Mouse (Mus musculus) midbrain, postnatal 0 days (tissue): ENCODE measurements around the gene Hspb7. TPM values are rescaled to one million over a fixed set of nuclear protein-coding genes. Genes with fewer than 3 reads are reported as not detected.

Experiments
- ATAC-seq: fragments of 200-750 bp; cut with Nextera tagmentation; 2 replicates; pipeline ENCODE4 v1.8.0; 2017; ENCODE audit warnings: moderate number of reproducible peaks, mild to moderate bottlenecking, moderate TSS enrichment, moderate library complexity; ENCODE audit not compliant: low FRiP score
- DNase-seq: peaks from one replicate; pipeline ENCODE4 v3.0.0-alpha.2; 2015; ENCODE audit warnings: low spot score
- H3K27ac ChIP-seq: fragments of 300-500 bp; sonication (generic); 2 replicates; pipeline ENCODE4 v1.5.1; 2014; ENCODE audit warnings: low read depth, mild to moderate bottlenecking, low read length, mixed read lengths
- H3K27me3 ChIP-seq: fragments of 300-500 bp; sonication (generic); 2 replicates; pipeline ENCODE4 v1.6.1; 2014; ENCODE audit warnings: low read length, control low read depth, mixed read lengths; ENCODE audit not compliant: insufficient read depth
- H3K36me3 ChIP-seq: fragments of 300-500 bp; sonication (generic); 2 replicates; pipeline ENCODE4 v1.6.1; 2014; ENCODE audit warnings: low read length, control low read depth, mixed read lengths; ENCODE audit not compliant: insufficient read depth
- H3K4me1 ChIP-seq: fragments of 300-500 bp; sonication (generic); 2 replicates; pipeline ENCODE4 v1.6.1; 2014; ENCODE audit warnings: mild to moderate bottlenecking, control low read depth, antibody characterized with exemption, low read length, mixed read lengths; ENCODE audit not compliant: insufficient read depth
- H3K4me2 ChIP-seq: fragments of 300-500 bp; sonication (generic); 2 replicates; pipeline ENCODE4 v1.6.1; 2014; ENCODE audit warnings: low read depth, mild to moderate bottlenecking, low read length, mixed read lengths; ENCODE audit not compliant: poor library complexity, severe bottlenecking
- H3K4me3 ChIP-seq: fragments of 300-500 bp; sonication (generic); 2 replicates; pipeline ENCODE4 v1.5.1; 2014; ENCODE audit warnings: low read depth, mild to moderate bottlenecking, low read length, moderate library complexity
- H3K9ac ChIP-seq: fragments of 300-500 bp; sonication (generic); replicated peaks from 2 replicates; pipeline ENCODE4 v1.6.1; 2014; ENCODE audit warnings: mild to moderate bottlenecking, low read length, moderate library complexity, mixed read lengths; ENCODE audit not compliant: poor library complexity, severe bottlenecking
- H3K9me3 ChIP-seq: fragments of 300-500 bp; sonication (generic); 2 replicates; pipeline ENCODE4 v1.6.1; 2016; ENCODE audit warnings: low read length, control low read depth
- CTCF ChIP-seq: IDR thresholded peaks from 2 replicates; pipeline ENCODE4 v1.5.1; 2016; ENCODE audit warnings: antibody characterized with exemption, mild to moderate bottlenecking
- WGBS: fragments of 180-500 bp; shearing (Covaris S2); extraction: QIAGEN DNeasy Blood & Tissue Kit; methylation state at CpG from one replicate; pipeline ENCODE4 v1.1.7; 2014; 5-methylcytosine and 5-hydroxymethylcytosine counted together
- polyA plus RNA-seq: library from polyadenylated mRNA; unstranded; fragments of >200 nt; fragmentation: Nextera tagmentation; extraction: Ambion mirVana; gene quantifications from 2 replicates; pipeline ENCODE4 v1.2.1, GENCODE M21; 2015
- total RNA-seq: library from RNA; depleted of rRNA; stranded (reverse); fragments of >200 nt; gene quantifications from 2 replicates; pipeline ENCODE4 v1.2.3, GENCODE M21; 2014

The Hspb7 gene
- total and polyA plus RNA-seq, 2 experiments from 2014 or later: 0.05 to 0.12 TPM

DNA sequence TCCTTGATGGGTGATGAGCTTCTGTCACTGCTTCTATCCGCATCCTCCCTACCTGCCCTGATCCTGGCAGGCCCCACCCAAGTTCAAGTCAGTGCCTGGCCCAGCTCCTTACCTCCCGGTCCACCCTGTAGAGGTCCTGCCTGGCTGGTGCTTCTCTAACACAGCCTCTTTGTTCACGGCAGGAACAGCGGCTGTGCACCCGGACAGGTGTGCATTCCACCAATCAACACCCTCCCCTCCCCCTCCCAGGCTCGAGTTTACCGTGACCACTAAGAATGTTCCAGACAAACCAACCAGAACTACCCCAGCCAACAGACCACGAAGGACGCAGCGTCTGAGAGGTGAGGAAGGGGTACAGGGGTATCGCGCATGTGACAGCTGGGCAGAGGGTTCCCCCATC lies 22.0 kb upstream of the Hspb7 start, which contains the start of gene Clcnka:
Gene Clcnka, minus strand, starts transcription at position 180 of the 400 bp plus-strand sequence.
- Histone ChIP-seq H3K9ac (no peak within 1 kb of the TSS), H3K36me3 (no peaks in the 10 kb centered on the region), H3K27me3 (no peaks in the 10 kb centered on the region), H3K4me1 (no peaks in the 10 kb centered on the region), H3K27ac (no peak within 1 kb of the TSS), H3K4me3 (no peak within 1 kb of the TSS), H3K4me2 (no peak within 1 kb of the TSS), H3K9me3 (no peaks in the 10 kb centered on the region)
- 65% methylated on average over 12 of the region's 12 CpGs for WGBS
- no peak for TF ChIP-seq CTCF
- DNase-seq (no peak), ATAC-seq (no peak)

DNA sequence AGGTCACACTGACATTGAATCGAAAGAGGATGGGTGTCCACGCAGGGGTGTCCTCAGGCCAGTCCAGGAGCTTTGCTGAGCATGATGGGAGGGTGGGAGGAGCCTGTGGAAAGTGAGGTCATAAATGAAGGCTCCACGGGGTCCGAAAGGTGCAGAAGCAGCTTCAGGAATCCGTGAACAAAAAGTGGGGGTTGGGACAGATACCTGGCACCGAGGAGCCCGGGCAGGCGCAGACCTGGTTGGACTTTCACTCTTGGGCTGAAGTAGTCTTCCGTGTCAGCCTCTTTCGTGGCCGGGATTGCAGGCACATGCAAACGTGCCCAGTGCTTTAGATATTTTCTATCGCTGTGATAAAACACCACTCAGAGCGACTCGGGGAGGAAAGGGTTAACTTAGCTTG lies 20.4 kb upstream of the Hspb7 start:
- no peaks in the 10 kb centered on the region for H3K27me3 ChIP-seq
- DNase-seq: no peak
- H3K9ac ChIP-seq: no peak overlapping the region
- no peak overlapping the region for H3K4me2 ChIP-seq
- 88% methylated on average over 15 of the region's 15 CpGs for WGBS
- ATAC-seq: no peak
- H3K9me3 ChIP-seq: no peaks in the 10 kb centered on the region
- no peaks in the 10 kb centered on the region for H3K36me3 ChIP-seq
- no peak for TF ChIP-seq CTCF
- H3K27ac ChIP-seq: no peak overlapping the region
- no peak overlapping the region for H3K4me3 ChIP-seq
- no peaks in the 10 kb centered on the region for H3K4me1 ChIP-seq

DNA sequence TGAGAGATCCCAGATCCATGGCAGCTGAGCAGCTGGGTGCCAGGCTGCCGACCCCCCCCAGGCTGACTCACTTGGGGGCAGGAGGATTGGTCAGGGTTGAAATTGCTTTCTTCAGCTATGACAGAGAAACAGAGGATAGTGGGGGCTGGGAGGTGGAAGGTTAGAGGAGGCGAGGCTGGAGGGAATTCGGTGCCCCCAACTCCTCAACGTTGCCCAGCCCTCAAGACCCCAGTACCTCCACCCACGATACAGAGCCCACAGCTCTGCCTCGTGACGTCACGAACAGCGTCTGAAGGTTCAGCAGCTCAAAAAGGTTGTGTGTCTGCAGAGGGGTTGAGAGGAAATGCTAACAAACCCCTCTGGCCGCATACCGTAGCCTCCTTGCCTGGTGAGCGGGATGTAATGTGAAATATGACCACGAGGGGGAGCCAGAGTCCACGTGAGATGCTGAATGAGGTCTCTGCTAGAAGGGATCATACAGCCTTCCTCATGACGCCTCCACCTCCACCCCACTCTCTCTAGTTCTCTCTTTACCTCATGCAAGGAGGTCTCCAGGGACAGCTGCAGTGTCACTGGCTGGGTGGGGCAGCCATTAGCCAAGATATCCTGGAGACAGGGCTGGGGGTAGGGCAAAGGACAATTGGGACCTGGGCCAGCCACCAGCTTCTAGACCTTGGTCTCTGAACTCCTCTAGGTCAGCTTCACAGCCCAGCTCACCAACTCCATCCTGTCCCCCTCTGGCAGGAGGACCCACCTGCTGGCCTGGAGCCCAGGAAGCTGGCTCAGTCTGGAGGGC lies 15.9 kb upstream of the Hspb7 start:
- peak; percentile 82 for DNase-seq
- peak overlapping the region; percentile 57 for H3K9ac ChIP-seq
- no peak overlapping the region; the same call in 1 of the 2 replicates for H3K27ac ChIP-seq
- H3K4me1 ChIP-seq: no peaks in the 10 kb centered on the region
- no peaks in the 10 kb centered on the region for H3K9me3 ChIP-seq
- TF ChIP-seq CTCF: peak; percentile 99
- peak overlapping the region; percentile 15 for H3K4me3 ChIP-seq
- H3K36me3 ChIP-seq: no peaks in the 10 kb centered on the region
- ATAC-seq: peak; percentile 68
- H3K27me3 ChIP-seq: no peaks in the 10 kb centered on the region
- 15% methylated on average over 15 of the region's 15 CpGs for WGBS
- H3K4me2 ChIP-seq: peak overlapping the region; percentile 49

DNA sequence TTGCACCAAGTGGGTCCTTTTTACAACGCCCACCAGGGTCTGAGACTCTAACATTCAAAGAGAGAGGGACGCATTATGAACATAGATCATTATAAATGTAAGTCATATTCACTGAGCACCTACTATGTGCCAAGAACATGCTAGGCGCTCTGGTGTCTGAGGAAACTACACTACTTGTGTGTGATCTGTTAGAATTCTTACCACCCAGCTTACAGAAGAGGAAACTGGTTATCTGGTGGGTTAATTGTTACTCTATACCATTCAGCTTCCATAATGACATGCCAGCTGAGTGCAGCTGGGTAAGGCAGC lies 15.3 kb upstream of the Hspb7 start:
- WGBS: 77% methylated on average over 3 of the region's 3 CpGs
- no peaks in the 10 kb centered on the region for H3K27me3 ChIP-seq
- no peak for ATAC-seq
- no peak overlapping the region for H3K4me2 ChIP-seq
- DNase-seq: no peak
- TF ChIP-seq CTCF: no peak
- no peak overlapping the region for H3K9ac ChIP-seq
- H3K4me1 ChIP-seq: no peaks in the 10 kb centered on the region
- H3K27ac ChIP-seq: no peak overlapping the region
- no peaks in the 10 kb centered on the region for H3K9me3 ChIP-seq
- H3K36me3 ChIP-seq: no peaks in the 10 kb centered on the region
- H3K4me3 ChIP-seq: no peak overlapping the region

DNA sequence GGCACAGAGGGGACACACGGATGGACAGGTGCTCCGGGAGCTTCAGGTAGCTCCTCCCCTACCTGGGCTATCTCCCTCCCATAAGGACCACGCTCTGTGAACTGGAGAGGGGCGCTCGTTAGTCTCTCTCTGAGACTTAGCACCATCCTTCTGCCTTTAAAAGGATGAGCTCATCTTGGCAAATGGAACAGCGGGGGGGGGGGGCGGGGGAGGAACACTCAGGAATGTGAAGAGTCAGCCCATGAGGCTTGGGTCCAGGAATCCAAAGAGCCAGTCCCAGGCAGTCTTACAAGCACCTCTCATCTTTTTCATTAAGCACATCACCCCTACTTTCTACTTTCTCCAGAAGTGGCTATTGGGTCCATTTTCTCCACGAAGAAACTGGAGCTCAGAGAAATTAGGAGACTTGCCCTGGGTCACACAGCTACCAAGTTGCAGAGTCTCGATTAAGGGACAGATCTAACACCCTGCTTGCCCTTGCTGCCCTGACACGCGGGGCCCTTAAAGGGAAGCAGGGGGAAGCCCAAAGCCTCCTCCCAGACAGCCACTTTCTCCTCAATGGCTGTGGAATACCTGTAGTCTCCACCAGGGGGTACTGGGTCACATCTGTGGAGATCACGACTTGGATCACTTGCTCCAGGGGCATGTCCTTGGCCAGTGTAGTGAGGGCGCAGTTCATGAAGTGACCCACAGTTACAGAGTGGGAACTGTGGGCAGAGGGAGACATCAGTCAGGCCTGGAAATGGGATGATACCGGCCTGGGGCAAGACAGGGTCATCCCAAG lies 13.9 kb upstream of the Hspb7 start:
- Histone ChIP-seq H3K27me3 (no peaks in the 10 kb centered on the region), H3K4me1 (no peaks in the 10 kb centered on the region), H3K9ac (no peak overlapping the region), H3K36me3 (no peaks in the 10 kb centered on the region), H3K27ac (no peak overlapping the region), H3K4me3 (no peak overlapping the region), H3K9me3 (no peaks in the 10 kb centered on the region), H3K4me2 (no peak overlapping the region)
- peak; percentile 70 for TF ChIP-seq CTCF
- 48% methylated on average over 14 of the region's 14 CpGs for WGBS
- DNase-seq (peak; percentile 33), ATAC-seq (no peak)

- WGBS: 91% methylated on average over 3 of the region's 3 CpGs
Observed at GRCm38 (mm10) chr4:141408577-141408976, 12.0 kb upstream of the Hspb7 start.

More at GRCm38 (mm10) chr4:141408577-141408976, 12.0 kb upstream of the Hspb7 start:
- no peak overlapping the region for H3K27ac ChIP-seq
- no peaks in the 10 kb centered on the region for H3K27me3 ChIP-seq
- no peaks in the 10 kb centered on the region for H3K36me3 ChIP-seq
- H3K4me3 ChIP-seq: no peak overlapping the region
- no peak overlapping the region for H3K9ac ChIP-seq
- no peak for DNase-seq
- no peak for ATAC-seq
- no peak overlapping the region for H3K4me2 ChIP-seq
- no peaks in the 10 kb centered on the region for H3K9me3 ChIP-seq
- TF ChIP-seq CTCF: no peak
- no peaks in the 10 kb centered on the region for H3K4me1 ChIP-seq
